Mouse (Mus musculus) T-cell, adult 2 months (primary cell): ENCODE measurements around the gene Hdlbp.

ENCODE experiments used
- DNase-seq: peaks from one replicate; pipeline ENCODE4 v3.0.0; 2022; ENCODE audit warnings: low spot score

Hdlbp gene

DNA sequence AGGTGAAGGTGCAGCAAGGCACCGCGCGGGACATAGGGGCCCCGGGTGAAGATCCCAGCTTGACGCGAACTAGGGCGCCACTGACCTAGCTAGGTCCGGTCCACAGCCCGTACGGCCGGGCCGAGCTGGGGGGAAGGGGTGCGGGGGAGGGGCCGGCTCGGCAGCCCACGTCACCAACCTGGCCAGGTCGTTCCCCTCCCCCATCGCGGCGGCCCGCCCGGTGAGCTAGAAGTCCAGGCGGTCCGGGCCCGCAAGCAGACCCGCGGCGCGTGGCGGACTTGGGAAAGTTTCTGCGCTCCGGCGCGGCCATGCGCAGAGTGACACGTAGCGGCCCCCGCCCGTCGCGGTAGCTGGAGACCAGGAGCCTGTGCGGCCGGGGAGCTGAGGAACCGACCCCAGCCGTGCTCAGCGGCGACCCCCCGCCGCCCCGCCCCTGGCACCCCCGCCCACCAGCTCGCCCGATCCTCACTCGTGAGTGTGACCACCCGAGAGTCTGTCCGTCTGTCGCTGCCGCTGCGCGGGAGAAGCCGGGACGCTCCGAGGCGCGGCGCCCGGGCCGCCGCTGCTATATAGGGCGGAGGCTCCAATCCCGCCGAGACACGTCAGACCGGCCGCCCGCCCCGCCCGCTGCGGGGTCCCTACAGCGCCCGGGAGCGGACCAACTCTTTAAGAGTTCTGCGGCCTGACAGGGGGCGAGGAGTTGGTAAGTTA lies 33.3 kb downstream of the Hdlbp start:
- DNase-seq = peak; percentile 63

DNA sequence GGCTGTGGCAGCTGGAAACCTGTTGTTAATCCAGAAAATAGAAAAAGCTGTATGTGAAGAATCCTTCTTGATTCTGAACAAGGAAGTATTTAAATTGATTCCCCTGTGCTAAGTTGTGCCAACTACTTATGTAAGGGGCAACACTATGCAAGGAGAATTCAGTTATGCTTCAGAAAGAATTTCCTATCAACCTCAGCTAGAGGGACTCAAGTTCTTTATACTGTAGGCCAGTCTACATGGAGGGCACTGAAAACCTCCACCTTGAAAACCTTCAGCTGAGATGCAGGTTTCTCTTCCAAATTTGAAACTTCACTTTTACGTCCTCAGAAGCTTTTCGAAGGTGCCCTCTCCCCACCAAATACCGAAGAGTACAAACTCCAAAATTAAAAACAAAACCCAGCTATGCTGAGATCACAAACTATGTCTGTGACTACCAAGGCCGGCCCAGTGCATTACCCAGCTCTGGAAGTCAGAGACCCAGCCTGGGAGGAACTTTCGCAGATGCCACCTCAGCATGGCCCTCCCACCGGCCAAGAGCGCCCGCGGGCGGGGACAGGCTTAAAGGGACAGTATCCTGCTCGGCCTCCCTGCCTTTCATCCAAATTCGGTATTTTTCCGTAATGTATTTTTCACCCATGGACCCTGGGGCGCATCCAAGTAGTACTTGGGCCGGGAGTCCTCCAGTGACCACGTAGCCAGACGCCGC lies 34.1 kb downstream of the Hdlbp start:
- peak; percentile 41 for DNase-seq

DNA sequence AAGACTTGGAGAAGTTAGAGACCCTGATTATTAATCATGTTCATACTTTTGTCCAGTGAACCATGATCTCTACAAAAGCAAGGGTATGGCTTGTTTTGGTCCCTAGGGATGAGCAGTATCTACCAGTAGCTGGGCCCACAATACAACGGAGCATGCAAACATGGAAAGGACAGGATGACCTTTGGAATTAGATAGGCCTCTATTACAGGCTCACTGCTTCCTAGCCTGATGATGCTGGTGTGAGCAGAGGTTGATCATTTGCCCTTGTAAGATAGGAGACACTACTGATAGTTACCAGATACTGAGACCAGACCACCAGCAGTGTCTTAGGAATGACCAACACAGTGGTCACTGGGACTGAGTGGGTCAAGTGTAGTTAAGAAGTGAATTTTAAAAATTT lies 39.3 kb downstream of the Hdlbp start:
- DNase-seq = no peak

DNA sequence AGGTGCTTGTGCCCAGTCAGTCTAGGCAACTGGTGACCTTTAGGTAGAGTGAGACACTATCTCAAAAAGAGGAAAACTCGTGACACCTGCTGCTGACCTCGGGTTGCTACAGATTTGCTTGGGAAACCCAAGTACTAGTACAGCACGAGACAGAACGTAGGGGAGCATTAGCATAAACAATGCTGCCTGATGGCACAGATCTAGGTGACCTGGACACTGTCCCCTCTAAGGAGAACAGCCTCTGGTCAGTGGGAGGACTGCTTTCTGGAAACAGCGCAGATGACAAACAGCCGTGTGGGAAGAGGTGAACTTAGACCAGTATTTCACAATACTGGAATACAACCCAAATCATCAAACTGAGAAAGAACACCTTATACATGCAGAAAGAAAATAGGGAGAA lies 46.5 kb downstream of the Hdlbp start:
- DNase-seq = no peak

DNA sequence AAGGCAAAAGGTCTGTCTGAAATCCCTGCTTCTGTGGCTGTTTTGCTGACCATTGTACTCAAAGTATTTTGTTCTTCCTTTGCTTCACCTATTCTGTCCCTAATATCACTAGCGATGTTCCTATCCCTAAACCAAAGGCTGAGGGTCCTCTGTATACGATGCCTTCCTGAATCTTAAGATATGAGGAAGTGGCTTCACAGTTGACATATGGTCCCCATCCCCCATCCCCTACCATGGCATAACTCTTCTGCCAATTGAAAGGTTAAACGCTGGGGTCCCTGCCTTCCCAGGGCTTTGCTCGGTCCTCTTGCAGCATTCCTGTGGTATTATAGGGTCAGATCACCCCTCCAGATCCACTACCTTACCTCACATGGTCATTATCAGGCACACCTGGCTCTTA lies 75.2 kb downstream of the Hdlbp start:
- DNase-seq = no peak

DNA sequence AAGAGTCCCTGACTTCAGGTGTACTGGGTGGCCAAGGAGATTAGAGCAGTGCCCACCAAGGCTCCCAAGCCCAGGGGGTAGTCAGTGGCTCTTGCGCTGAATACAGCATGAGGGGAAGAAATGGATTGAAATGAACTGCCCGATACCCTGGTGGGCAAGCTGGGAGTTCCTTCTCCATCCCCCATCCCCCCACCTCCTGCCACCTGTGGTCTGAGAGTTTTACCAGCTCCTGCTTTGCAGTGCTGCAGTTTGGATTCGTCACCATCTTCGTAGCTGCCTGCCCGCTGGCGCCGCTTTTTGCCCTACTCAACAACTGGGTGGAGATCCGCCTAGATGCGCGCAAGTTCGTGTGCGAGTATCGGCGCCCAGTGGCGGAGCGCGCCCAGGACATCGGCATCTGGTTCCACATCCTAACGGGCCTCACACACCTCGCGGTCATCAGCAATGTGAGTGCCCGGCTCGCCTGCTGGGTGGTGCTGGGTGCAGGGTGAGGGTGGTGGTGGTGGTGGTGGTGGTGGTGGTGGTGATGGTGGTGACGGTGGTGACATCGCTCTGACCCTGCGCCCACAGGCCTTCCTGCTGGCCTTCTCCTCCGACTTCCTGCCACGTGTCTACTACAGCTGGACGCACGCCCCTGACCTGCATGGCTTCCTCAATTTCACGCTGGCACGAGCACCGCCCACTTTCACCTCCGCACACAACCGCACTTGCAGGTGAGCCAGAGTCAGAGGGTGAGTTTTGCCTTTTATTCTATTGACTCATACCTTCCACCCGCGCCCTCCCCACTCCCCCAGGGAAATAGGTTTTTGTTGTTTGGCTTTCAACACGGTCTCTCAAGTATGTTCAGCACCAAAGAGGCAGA lies 77.2 kb downstream of the Hdlbp start:
- DNase-seq = no peak

DNA sequence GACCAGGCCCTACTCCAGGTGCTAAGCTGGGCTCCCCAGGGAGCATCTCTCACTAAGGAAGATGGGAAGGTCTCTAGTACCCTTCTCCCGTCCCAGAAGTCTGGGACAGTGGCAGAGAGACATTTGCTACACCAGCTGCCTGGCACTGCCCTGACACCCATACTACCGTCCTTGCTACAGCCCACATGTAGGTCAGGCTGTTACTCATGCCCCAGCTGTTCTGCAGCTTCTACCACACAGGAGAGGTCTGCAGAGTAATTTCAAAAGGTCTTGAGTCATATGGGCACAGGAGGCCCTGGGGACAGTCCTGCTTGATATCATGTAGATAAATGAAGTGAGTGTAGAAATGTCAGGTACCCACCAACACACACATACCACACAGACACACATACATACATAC lies 89.7 kb downstream of the Hdlbp start:
- no peak for DNase-seq

DNA sequence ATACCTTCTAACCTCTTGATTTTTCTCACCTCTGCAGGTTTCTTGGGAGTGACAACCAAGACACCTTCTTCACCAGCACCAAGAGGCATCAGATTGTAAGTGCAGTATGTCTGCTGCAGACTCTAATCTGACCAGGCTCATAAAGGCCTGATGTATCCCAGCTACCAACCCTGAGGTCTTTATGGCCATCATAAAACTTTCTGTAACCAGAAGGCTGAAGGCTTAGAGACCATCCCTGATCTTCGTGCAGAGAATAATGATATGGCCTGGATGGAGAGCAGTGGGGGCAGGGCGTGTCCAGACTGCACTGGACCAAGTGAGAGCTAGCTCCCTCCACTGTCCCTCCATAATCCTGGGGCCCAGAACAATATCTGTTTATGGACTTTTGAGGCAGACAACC lies 91.4 kb downstream of the Hdlbp start:
- DNase-seq = no peak

DNA sequence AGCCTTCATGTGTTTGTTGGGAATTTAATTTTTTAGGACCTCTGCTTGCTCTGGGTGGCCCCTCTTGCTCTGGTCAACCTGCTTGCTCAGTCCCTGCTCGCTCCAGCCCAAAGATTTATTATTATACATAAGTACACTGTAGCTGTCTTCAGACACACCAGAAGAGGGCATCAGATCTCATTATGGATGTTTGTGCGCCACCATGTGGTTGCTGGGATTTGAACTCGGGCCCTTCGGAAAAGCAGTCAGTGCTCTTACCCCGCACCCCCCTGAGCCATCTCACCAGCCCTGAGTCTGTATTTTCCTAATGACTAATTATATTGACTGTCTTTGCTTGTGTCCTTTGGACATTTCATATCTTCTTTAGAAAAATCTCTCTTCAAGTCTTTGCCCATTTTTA lies 99.5 kb downstream of the Hdlbp start:
- DNase-seq = no peak

DNA sequence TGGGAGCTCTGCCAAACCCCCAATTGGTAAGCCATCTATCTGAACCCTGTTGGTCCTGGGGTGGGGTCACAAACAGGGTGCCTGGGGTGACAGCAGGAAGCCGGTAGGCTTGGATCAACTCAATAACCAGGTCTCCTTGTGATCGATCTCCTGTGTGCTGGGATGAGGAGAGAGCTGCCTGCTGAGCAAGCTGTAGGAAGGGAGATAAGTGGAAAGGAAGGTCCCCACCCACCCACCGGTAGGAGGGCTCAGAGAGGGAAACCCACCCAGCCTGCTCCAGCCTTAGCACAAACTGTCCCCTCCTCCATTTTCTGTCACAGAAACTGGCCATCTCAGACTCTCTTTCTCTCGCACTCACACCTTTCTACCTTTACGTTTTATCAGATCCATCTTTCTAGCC lies 101.3 kb downstream of the Hdlbp start:
- no peak for DNase-seq

DNA sequence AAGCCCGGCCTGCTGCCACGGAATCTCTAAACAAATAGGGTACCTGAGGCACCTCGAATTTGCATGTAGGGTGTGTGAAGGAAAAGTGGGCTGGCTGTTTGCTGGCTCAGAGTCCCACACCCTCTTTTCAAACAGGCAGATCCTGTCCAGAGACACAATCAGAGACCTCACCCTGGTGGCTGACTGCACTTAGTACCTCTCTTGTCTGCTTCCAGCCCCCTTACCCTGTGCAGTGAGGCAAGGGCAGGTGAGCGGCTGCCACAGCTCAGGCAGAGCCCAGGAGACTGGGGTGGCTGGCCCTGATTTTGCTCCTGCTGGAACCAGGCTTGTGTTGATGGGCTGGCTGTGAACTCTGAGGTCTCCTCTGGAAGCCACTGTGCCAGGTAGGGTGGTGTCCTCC lies 105.0 kb downstream of the Hdlbp start, which contains the start of gene Ano7:
Ano7 (plus strand) TSS at position 266 of the 400 bp plus-strand sequence.
- no peak for DNase-seq

DNA sequence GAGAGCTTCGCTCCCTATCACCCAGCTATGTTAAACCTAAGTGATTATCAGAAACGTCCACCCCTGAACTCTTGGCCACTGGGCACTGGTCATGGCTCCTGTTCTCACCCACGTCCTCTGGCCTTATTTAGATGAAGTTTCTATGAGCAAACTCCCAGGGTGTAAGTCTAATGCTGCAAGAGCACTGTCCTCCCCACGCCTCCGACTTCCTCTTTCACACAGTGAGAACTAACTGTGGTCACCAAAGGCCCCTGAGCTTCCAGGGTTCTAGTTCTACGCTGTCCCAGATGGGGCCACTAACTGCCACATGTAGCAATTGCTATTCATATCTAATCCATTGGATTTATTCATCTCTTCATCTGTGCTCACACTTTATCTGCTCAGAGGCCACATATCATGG lies 113.0 kb downstream of the Hdlbp start:
- DNase-seq = no peak

DNA sequence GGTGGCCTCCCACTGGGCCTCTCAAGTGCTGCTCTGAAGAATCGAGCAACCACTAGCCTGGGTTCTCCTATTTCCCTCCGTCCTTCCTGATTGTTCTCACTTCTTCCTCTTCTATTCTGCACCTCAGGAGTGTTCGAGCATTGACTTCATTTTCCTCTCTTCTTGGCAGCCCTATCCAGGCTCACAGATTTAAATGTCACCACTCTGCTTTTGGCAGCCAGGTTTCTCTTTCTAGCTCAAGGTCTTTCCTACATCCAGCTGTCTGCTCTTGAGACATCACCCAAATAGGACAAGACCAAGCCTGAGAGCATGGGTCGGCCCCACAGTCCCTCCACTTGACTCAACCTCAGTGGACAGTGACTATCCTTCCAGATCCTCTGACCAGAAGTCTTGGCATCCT lies 116.0 kb downstream of the Hdlbp start:
- no peak for DNase-seq
